Mouse (Mus musculus): ENCODE results near the gene Car12. TPM values are rescaled to one million over a fixed set of nuclear protein-coding genes. Genes with fewer than 3 reads are reported as not detected.

Gene Car12
- polyA plus RNA-seq, 1 experiment, result 2.8 TPM

DNA sequence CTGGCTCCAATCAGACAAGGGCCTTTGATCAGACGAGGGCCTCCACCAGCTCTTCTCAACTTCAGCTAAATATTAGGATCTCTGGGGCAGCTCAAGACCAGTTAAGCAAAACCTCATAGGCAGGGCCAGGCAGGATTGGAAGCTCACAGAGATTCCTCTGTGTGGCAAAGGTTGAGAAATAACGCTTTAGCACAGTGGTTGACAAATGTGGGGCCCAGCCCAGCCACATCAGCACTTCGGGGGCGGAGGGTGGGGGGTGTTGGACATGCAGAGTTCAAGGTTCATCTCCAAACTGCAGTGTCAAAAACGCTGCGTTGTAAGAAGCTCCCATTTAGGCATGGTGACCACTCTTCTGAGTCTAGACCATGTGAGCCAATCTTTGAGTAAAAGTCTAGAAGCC, 21.1 kb downstream of the Car12 start:
- Histone ChIP-seq H3K4me1 (ENCODE audit: control insufficient read depth, insufficient read depth, insufficient read length, low read length) (peaks cover 25% of the 10 kb centered on the region), H3K27me3 (ENCODE audit: control insufficient read depth, insufficient read depth, low read length) (no peaks in the 10 kb centered on the region), H3K36me3 (ENCODE audit: control insufficient read depth, insufficient read depth, low read length) (no peaks in the 10 kb centered on the region), H3K27ac (ENCODE audit: insufficient read depth, low read depth, low read length) (peak overlapping the region; percentile 68), H3K4me3 (ENCODE audit: low read depth, low read length) (no peak overlapping the region)
- TF ChIP-seq POLR2A (IDR thresholded peaks at IDR 0.05; ENCODE audit: low read depth, low read length) (no peak), CTCF (IDR thresholded peaks at IDR 0.05; ENCODE audit: extremely low read depth, insufficient read length, insufficient replicate concordance, low read depth, low read length) (no peak)
- 43% methylated on average over 6 of the region's 6 CpGs for WGBS

DNA sequence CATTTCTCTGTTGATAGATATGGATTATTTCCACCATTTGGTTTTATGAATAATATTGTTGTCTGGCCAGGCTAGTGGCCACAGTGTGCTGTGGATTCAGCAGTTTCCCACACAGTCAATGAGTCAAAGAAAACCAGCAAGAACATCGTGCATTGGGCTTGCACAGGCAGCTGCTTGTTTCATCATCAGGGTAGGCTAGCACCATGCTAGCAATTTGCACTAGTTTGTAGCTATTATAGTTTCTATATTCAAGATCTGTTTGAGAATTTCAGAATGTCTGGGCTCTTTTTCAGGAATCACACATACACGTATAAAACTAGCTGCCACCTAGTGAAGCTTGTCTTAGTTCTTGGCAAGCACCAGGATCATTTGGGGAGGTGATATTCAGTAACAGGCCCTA, 21.6 kb downstream of the Car12 start:
- H3K27ac ChIP-seq (ENCODE audit: insufficient read depth, low read depth, low read length), result peak overlapping the region; percentile 68
- no peak for TF ChIP-seq POLR2A (IDR thresholded peaks at IDR 0.05; ENCODE audit: low read depth, low read length)
- no peak for TF ChIP-seq CTCF (IDR thresholded peaks at IDR 0.05; ENCODE audit: extremely low read depth, insufficient read length, insufficient replicate concordance, low read depth, low read length)
- H3K4me3 ChIP-seq (ENCODE audit: low read depth, low read length), result no peak overlapping the region
- no peaks in the 10 kb centered on the region for H3K36me3 ChIP-seq (ENCODE audit: control insufficient read depth, insufficient read depth, low read length)
- WGBS, result 77% methylated on average over 2 of the region's 2 CpGs
- H3K27me3 ChIP-seq (ENCODE audit: control insufficient read depth, insufficient read depth, low read length), result no peaks in the 10 kb centered on the region
- H3K4me1 ChIP-seq (ENCODE audit: control insufficient read depth, insufficient read depth, insufficient read length, low read length), result peaks cover 25% of the 10 kb centered on the region

GRCm38 (mm10) chr9:66736016-66736415, 22.5 kb downstream of the Car12 start:
- H3K27me3 ChIP-seq (ENCODE audit: control insufficient read depth, insufficient read depth, low read length), result no peaks in the 10 kb centered on the region
- H3K36me3 ChIP-seq (ENCODE audit: control insufficient read depth, insufficient read depth, low read length), result no peaks in the 10 kb centered on the region
- WGBS, result 32% methylated on average over 3 of the region's 3 CpGs
- TF ChIP-seq POLR2A (IDR thresholded peaks at IDR 0.05; ENCODE audit: low read depth, low read length) (no peak), CTCF (IDR thresholded peaks at IDR 0.05; ENCODE audit: extremely low read depth, insufficient read length, insufficient replicate concordance, low read depth, low read length) (no peak)
- H3K27ac ChIP-seq (ENCODE audit: insufficient read depth, low read depth, low read length), result peak overlapping the region; percentile 68
- H3K4me3 ChIP-seq (ENCODE audit: low read depth, low read length), result no peak overlapping the region
- peaks cover 25% of the 10 kb centered on the region for H3K4me1 ChIP-seq (ENCODE audit: control insufficient read depth, insufficient read depth, insufficient read length, low read length)

- peaks cover 25% of the 10 kb centered on the region for H3K4me1 ChIP-seq (ENCODE audit: control insufficient read depth, insufficient read depth, insufficient read length, low read length)
- H3K4me3 ChIP-seq (ENCODE audit: low read depth, low read length), result no peak overlapping the region
- H3K27ac ChIP-seq (ENCODE audit: insufficient read depth, low read depth, low read length), result peak overlapping the region; percentile 68
- TF ChIP-seq POLR2A (IDR thresholded peaks at IDR 0.05; ENCODE audit: low read depth, low read length) (no peak), CTCF (IDR thresholded peaks at IDR 0.05; ENCODE audit: extremely low read depth, insufficient read length, insufficient replicate concordance, low read depth, low read length) (no peak)
- H3K27me3 ChIP-seq (ENCODE audit: control insufficient read depth, insufficient read depth, low read length), result no peaks in the 10 kb centered on the region
- H3K36me3 ChIP-seq (ENCODE audit: control insufficient read depth, insufficient read depth, low read length), result no peaks in the 10 kb centered on the region
- 37% methylated on average over 2 of the region's 2 CpGs for WGBS
Measured at GRCm38 (mm10) chr9:66736551-66736950, 23.1 kb downstream of the Car12 start.

DNA sequence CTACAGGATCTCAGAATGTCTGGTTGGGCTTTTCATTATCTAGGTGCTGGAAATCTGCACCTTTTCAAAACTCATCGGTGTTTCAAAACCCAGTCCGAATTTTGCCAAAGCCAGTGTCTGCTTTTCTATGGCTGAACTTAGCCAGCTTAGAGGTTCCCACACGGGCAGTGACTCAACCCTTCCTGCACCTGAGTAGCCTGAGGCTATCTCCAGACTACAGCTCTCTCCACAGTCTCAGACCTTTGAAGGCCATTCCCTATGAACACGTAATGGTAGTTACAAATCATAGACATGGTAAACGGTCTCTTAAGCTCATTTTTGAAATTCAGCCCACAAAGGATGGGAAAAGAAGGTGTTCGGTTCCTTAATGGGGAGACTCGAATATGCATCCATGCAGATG, 26.0 kb downstream of the Car12 start:
- WGBS, result 90% methylated on average over 7 of the region's 7 CpGs
- no peaks in the 10 kb centered on the region for H3K27me3 ChIP-seq (ENCODE audit: control insufficient read depth, insufficient read depth, low read length)
- TF ChIP-seq POLR2A (IDR thresholded peaks at IDR 0.05; ENCODE audit: low read depth, low read length), result no peak
- no peak for TF ChIP-seq CTCF (IDR thresholded peaks at IDR 0.05; ENCODE audit: extremely low read depth, insufficient read length, insufficient replicate concordance, low read depth, low read length)
- H3K27ac ChIP-seq (ENCODE audit: insufficient read depth, low read depth, low read length), result no peak overlapping the region
- no peaks in the 10 kb centered on the region for H3K36me3 ChIP-seq (ENCODE audit: control insufficient read depth, insufficient read depth, low read length)
- peaks cover 18% of the 10 kb centered on the region; the same call in 1 of the 2 replicates for H3K4me1 ChIP-seq (ENCODE audit: control insufficient read depth, insufficient read depth, insufficient read length, low read length)
- no peak overlapping the region for H3K4me3 ChIP-seq (ENCODE audit: low read depth, low read length)

DNA sequence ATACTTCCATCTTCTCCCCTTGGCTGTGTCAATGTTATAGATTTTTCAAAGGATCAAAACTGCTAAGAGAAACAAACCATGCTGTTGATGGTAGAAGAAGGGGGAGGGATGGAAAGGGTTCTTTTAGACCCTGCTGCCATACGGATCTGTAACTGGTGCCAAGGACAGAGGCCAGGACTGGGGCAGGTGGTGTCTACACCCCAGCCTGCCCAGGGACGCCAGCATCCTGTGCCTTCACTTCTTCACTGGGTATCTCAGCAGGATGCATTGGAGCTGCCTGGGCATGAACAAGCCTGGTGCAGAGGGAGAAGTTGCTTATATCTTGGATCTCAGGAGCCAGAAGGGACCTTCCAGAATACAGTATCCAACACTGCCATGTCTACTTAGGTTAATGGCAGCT, 31.0 kb downstream of the Car12 start:
- 73% methylated on average over 2 of the region's 2 CpGs for WGBS
- Histone ChIP-seq H3K36me3 (ENCODE audit: control insufficient read depth, insufficient read depth, low read length) (no peaks in the 10 kb centered on the region), H3K4me3 (ENCODE audit: low read depth, low read length) (no peak overlapping the region), H3K27ac (ENCODE audit: insufficient read depth, low read depth, low read length) (no peak overlapping the region), H3K27me3 (ENCODE audit: control insufficient read depth, insufficient read depth, low read length) (no peaks in the 10 kb centered on the region), H3K4me1 (ENCODE audit: control insufficient read depth, insufficient read depth, insufficient read length, low read length) (0 out of 2 replicates have a peak, but pooled peaks cover 2% of the 10 kb centered on the region)
- TF ChIP-seq CTCF (IDR thresholded peaks at IDR 0.05; ENCODE audit: extremely low read depth, insufficient read length, insufficient replicate concordance, low read depth, low read length) (no peak), POLR2A (IDR thresholded peaks at IDR 0.05; ENCODE audit: low read depth, low read length) (no peak)

DNA sequence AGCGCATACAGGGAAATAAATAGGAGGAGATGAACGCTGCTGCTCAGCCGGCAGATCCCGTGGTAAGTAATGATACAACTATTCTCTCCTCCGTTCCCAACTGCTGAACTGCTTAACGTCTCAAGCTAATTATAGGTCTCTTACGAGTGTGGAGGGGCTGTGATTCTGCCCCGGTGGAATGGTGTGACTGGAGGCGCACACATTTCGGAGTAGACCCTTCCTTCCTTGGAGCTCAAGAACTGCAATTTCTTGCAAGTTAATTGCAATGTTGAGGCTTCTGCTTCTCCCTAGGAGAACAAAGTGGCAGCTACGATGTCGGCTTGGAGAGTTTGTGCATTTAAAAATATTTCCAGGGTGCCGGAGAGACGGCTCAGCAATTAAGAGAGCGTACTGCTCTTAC, 34.9 kb downstream of the Car12 start:
- H3K27ac ChIP-seq (ENCODE audit: insufficient read depth, low read depth, low read length), result no peak overlapping the region
- no peaks in the 10 kb centered on the region for H3K27me3 ChIP-seq (ENCODE audit: control insufficient read depth, insufficient read depth, low read length)
- H3K4me1 ChIP-seq (ENCODE audit: control insufficient read depth, insufficient read depth, insufficient read length, low read length), result no peaks in the 10 kb centered on the region
- no peak overlapping the region for H3K4me3 ChIP-seq (ENCODE audit: low read depth, low read length)
- H3K36me3 ChIP-seq (ENCODE audit: control insufficient read depth, insufficient read depth, low read length), result no peaks in the 10 kb centered on the region
- WGBS, result 90% methylated on average over 15 of the region's 15 CpGs
- TF ChIP-seq POLR2A (IDR thresholded peaks at IDR 0.05; ENCODE audit: low read depth, low read length) (no peak), CTCF (IDR thresholded peaks at IDR 0.05; ENCODE audit: extremely low read depth, insufficient read length, insufficient replicate concordance, low read depth, low read length) (no peak)

- Histone ChIP-seq H3K4me1 (ENCODE audit: control insufficient read depth, insufficient read depth, insufficient read length, low read length) (no peaks in the 10 kb centered on the region), H3K27me3 (ENCODE audit: control insufficient read depth, insufficient read depth, low read length) (no peaks in the 10 kb centered on the region), H3K27ac (ENCODE audit: insufficient read depth, low read depth, low read length) (no peak overlapping the region), H3K4me3 (ENCODE audit: low read depth, low read length) (no peak overlapping the region), H3K36me3 (ENCODE audit: control insufficient read depth, insufficient read depth, low read length) (no peaks in the 10 kb centered on the region)
- WGBS, result 85% methylated on average over 6 of the region's 6 CpGs
- no peak for TF ChIP-seq POLR2A (IDR thresholded peaks at IDR 0.05; ENCODE audit: low read depth, low read length)
- no peak for TF ChIP-seq CTCF (IDR thresholded peaks at IDR 0.05; ENCODE audit: extremely low read depth, insufficient read length, insufficient replicate concordance, low read depth, low read length)
Measured at GRCm38 (mm10) chr9:66752849-66753248, 39.4 kb downstream of the Car12 start.
